Mouse (Mus musculus) retina, postnatal 7 days (tissue): ENCODE measurements around the gene Zfp986.
"Not testable (repeated sequence)": the region's sequence is repeated elsewhere in the genome, so short reads cannot be mapped to it uniquely, and the experiment has no call there.

Source experiments
- DNase-seq: peaks from one replicate; pipeline ENCODE4 v3.0.0-alpha.2; 2012; ENCODE audit warnings: low read depth, low spot score

Gene Zfp986

GRCm38 (mm10) chr4:145868494-145868893, at the start of gene Zfp986:
Gene Zfp986 (plus strand): TSS chr4:145868794.
- not testable (repeated sequence) for DNase-seq

- not testable (repeated sequence) for DNase-seq
These were observed 48.6 kb upstream of the Zfp986 start for GRCm38 (mm10) chr4:145819946-145820345.

DNA sequence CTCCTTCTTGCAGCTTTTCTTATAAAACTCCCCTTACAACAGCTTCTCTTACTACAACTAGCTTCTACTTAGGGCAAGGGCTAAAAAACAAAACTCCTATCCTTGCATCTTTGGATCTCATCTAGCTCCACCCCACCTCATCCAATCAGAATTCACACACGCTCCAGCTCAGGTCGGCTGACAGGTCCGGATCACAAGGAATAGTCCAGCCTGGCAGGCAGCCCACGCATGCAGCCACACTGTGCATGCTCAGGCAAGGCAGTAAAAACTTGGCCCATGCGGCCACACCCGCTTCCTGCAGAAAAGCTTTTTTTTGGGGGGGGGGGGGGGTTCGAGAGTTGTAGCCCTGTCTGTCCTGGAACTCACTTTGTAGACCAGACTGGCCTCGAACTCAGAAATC, 43.0 kb upstream of the Zfp986 start:
- not testable (repeated sequence) for DNase-seq

DNA sequence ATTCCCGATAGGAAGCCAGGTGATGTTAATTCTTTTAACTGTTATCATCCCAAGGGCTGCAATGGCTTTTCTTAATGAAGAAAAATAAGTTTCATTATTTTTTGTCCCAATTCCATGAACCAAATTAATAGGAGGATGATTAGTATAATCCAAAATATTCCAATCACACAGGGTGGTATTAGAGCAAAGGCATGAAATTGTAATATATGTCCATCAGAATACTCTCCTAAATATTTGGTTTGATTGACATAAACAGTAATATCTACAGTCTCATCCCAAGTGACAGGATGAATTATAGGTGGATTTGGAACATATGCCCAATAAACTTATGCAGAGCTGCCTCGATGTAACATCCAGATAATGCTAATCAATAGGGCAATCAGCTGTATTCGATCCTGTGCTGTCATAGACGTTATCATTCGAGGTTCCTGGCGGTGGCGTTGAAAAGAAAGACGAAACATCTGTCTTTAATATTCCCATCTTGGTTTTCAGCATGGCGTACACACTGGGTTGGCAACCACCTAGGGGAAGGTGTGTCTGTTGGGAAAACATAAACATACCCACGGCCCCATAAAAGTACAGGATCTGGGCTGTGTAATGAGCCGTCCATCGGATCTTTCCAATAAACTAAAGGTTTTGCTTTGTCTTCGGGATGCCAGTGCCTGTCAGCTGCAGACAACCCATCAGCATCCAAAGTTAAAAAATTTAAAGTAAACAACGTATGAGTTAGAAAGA, 37.1 kb upstream of the Zfp986 start:
- not testable (repeated sequence) for DNase-seq

GRCm38 (mm10) chr4:145836300-145836862, 32.2 kb upstream of the Zfp986 start:
- DNase-seq = not testable (repeated sequence)

DNA sequence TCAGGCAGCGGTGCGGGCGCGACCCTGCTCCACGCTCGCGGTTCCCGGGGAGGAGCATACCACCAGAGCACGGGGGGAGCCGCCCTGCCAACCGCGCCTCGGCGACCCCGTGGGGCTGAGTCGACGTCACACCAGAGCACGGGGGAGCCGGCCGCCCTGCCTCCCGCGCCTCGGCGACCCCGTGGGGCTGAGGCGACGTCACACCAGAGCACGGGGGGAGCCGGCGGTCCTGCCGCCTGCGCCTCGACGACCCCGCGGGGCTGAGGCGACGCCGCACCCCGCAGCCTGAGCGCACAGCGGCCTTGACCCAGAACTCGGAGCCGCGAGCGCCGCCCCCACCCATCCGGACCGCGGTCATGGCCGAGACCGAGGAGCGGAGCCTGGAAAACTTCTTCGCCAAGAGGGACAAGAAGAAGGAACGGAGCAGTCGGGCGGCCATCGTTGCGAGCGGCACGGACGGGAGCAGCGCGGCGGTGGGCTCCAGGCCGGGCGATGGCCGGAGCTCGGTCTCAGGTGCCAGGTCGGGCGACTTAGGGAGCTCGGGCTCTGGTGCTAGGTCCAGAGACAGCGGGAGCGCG, 31.6 kb upstream of the Zfp986 start:
- DNase-seq = not testable (repeated sequence)

- not testable (repeated sequence) for DNase-seq
These were observed 21.8 kb upstream of the Zfp986 start for GRCm38 (mm10) chr4:145846793-145847192.

DNA sequence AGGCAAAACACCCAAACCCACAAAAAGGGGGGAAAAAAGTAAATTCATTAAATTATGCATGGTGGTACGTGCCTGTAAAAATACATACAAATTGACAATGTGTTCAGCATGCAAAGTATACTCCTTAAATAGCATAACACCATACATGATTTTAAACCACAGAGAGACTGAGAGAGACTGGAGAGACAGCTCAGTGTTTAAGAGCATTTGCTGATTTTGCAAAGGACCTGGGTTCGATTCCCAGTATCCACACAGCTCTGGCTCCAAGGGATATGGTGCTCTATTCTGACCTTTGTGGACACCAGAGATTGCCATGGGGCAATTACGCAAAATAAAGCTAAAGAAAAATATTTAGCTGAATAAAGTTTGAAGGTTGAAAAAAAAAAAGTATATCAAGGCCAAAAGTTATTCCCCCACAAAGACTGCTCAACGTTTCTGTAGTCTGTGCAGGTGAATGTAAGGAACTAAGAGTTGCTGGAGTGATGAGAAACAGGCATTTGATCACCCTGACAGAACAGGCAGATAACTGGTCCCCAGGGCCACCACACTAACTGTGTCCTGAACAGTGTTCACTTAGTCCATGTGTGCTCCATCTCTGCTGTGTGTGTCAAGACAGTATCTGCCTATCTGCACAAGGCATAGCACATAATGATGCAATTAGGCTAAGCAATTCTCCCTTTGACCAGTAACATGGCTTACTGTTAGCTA, 20.3 kb upstream of the Zfp986 start:
- DNase-seq = not testable (repeated sequence)

- DNase-seq = not testable (repeated sequence)
These were observed 19.7 kb upstream of the Zfp986 start for GRCm38 (mm10) chr4:145848891-145849214.

DNA sequence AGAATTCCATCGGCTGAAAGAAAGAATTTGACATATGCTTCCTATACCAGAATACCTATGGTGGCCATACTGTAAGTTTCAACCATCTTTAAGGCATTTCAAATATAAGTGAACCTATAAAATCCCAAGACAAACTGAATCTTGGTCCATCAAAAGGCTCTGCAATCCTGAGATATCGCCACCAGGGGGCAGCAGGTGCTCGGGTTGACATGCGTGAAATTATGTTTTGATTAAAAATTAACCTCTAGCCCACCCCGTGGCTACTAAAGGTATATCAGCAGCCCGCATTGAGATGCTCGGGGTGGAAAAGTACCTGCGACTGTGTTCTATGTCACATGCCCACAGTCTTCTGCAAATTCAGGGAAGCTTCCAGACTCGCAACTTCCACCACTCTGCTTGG, 17.2 kb upstream of the Zfp986 start:
- not testable (repeated sequence) for DNase-seq

- not testable (repeated sequence) for DNase-seq
These were observed 4.7 kb upstream of the Zfp986 start for GRCm38 (mm10) chr4:145863872-145864271.
